Mouse (Mus musculus): ENCODE data around the gene Kdelr1. TPM values are rescaled to one million over a fixed set of nuclear protein-coding genes. Genes with fewer than 3 reads are reported as not detected.

Kdelr1 gene
- polyA plus RNA-seq, 1 experiment: 132 TPM

GRCm38 (mm10) chr7:45848447-45849027 is 24.0 kb upstream of the Kdelr1 start:
- no peaks in the 10 kb centered on the region for H3K27me3 ChIP-seq (ENCODE audit: control insufficient read depth, insufficient read depth, insufficient read length)
- no peak overlapping the region for H3ac ChIP-seq (ENCODE audit: control insufficient read depth, insufficient read length)
- H3K79me2 ChIP-seq (ENCODE audit: control insufficient read depth, insufficient read depth): no peaks in the 10 kb centered on the region
- H3K4me3 ChIP-seq: no peak overlapping the region
- H3K36me3 ChIP-seq (ENCODE audit: control insufficient read depth, insufficient read depth): no peaks in the 10 kb centered on the region
- no peak for TF ChIP-seq POLR2A (IDR thresholded peaks at IDR 0.05; ENCODE audit: insufficient read length, low read depth)
- no peak for TF ChIP-seq MAX (IDR thresholded peaks at IDR 0.05; ENCODE audit: low read depth)
- TF ChIP-seq USF1 (IDR thresholded peaks at IDR 0.05; ENCODE audit: low read depth): no peak
- no peak for TF ChIP-seq CEBPB (IDR thresholded peaks at IDR 0.05; ENCODE audit: insufficient read depth, poor library complexity, severe bottlenecking)
- TF ChIP-seq E2F4 (IDR thresholded peaks at IDR 0.05; ENCODE audit: insufficient read depth): no peak
- TF ChIP-seq MYOD1 (IDR thresholded peaks at IDR 0.05; ENCODE audit: control insufficient read depth in 1 of 3, insufficient read length in 2 of 3, low read depth in 2 of 3): peak in 1 of 3 experiments; percentile 10
- no peak for TF ChIP-seq TCF3 (IDR thresholded peaks at IDR 0.05; ENCODE audit: insufficient read length, low read depth)
- no peak for TF ChIP-seq REST (IDR thresholded peaks at IDR 0.05; ENCODE audit: insufficient read depth, insufficient read length)
- TF ChIP-seq SRF (IDR thresholded peaks at IDR 0.05; ENCODE audit: control insufficient read depth, insufficient read length, low read depth): no peak
- TF ChIP-seq TCF12 (IDR thresholded peaks at IDR 0.05; ENCODE audit: insufficient read depth, poor library complexity, severe bottlenecking): no peak
- TF ChIP-seq POLR2AphosphoS2 (IDR thresholded peaks at IDR 0.05; ENCODE audit: insufficient read length, low read depth): no peak
- TF ChIP-seq MYOG (IDR thresholded peaks at IDR 0.05; ENCODE audit: control insufficient read depth in 1 of 3, insufficient read depth in 1 of 3, insufficient read length in 2 of 3, low read depth in 2 of 3): peak in 1 of 3 experiments; percentile 8
- no peak overlapping the region for H3K4me2 ChIP-seq (ENCODE audit: low read depth)

GRCm38 (mm10) chr7:45850661-45851060 is 21.9 kb upstream of the Kdelr1 start:
- TF ChIP-seq MYOD1 (IDR thresholded peaks at IDR 0.05; ENCODE audit: control insufficient read depth in 1 of 3, insufficient read length in 2 of 3, low read depth in 2 of 3) (no peak), CEBPB (IDR thresholded peaks at IDR 0.05; ENCODE audit: insufficient read depth, poor library complexity, severe bottlenecking) (no peak), REST (IDR thresholded peaks at IDR 0.05; ENCODE audit: insufficient read depth, insufficient read length) (no peak), MYOG (IDR thresholded peaks at IDR 0.05; ENCODE audit: control insufficient read depth in 1 of 3, insufficient read depth in 1 of 3, insufficient read length in 2 of 3, low read depth in 2 of 3) (no peak), MAX (IDR thresholded peaks at IDR 0.05; ENCODE audit: low read depth) (no peak), USF1 (IDR thresholded peaks at IDR 0.05; ENCODE audit: low read depth) (no peak), TCF3 (IDR thresholded peaks at IDR 0.05; ENCODE audit: insufficient read length, low read depth) (no peak), TCF12 (IDR thresholded peaks at IDR 0.05; ENCODE audit: insufficient read depth, poor library complexity, severe bottlenecking) (no peak), POLR2AphosphoS2 (IDR thresholded peaks at IDR 0.05; ENCODE audit: insufficient read length, low read depth) (no peak), E2F4 (IDR thresholded peaks at IDR 0.05; ENCODE audit: insufficient read depth) (no peak), SRF (IDR thresholded peaks at IDR 0.05; ENCODE audit: control insufficient read depth, insufficient read length, low read depth) (no peak), POLR2A (IDR thresholded peaks at IDR 0.05; ENCODE audit: insufficient read length, low read depth) (no peak)
- no peak overlapping the region for H3ac ChIP-seq (ENCODE audit: control insufficient read depth, insufficient read length)
- H3K4me2 ChIP-seq (ENCODE audit: low read depth): no peak overlapping the region
- no peaks in the 10 kb centered on the region for H3K27me3 ChIP-seq (ENCODE audit: control insufficient read depth, insufficient read depth, insufficient read length)
- no peak overlapping the region for H3K4me3 ChIP-seq
- H3K36me3 ChIP-seq (ENCODE audit: control insufficient read depth, insufficient read depth): no peaks in the 10 kb centered on the region
- H3K79me2 ChIP-seq (ENCODE audit: control insufficient read depth, insufficient read depth): no peaks in the 10 kb centered on the region

- Histone ChIP-seq H3K27me3 (ENCODE audit: control insufficient read depth, insufficient read depth, insufficient read length) (no peaks in the 10 kb centered on the region), H3K36me3 (ENCODE audit: control insufficient read depth, insufficient read depth) (no peaks in the 10 kb centered on the region), H3K4me3 (no peak overlapping the region), H3ac (ENCODE audit: control insufficient read depth, insufficient read length) (no peak overlapping the region), H3K4me2 (ENCODE audit: low read depth) (no peak overlapping the region), H3K79me2 (ENCODE audit: control insufficient read depth, insufficient read depth) (no peaks in the 10 kb centered on the region)
- TF ChIP-seq POLR2A (IDR thresholded peaks at IDR 0.05; ENCODE audit: insufficient read length, low read depth): no peak
- no peak for TF ChIP-seq MYOD1 (IDR thresholded peaks at IDR 0.05; ENCODE audit: control insufficient read depth in 1 of 3, insufficient read length in 2 of 3, low read depth in 2 of 3)
- no peak for TF ChIP-seq USF1 (IDR thresholded peaks at IDR 0.05; ENCODE audit: low read depth)
- no peak for TF ChIP-seq E2F4 (IDR thresholded peaks at IDR 0.05; ENCODE audit: insufficient read depth)
- TF ChIP-seq REST (IDR thresholded peaks at IDR 0.05; ENCODE audit: insufficient read depth, insufficient read length): no peak
- no peak for TF ChIP-seq CEBPB (IDR thresholded peaks at IDR 0.05; ENCODE audit: insufficient read depth, poor library complexity, severe bottlenecking)
- no peak for TF ChIP-seq TCF3 (IDR thresholded peaks at IDR 0.05; ENCODE audit: insufficient read length, low read depth)
- no peak for TF ChIP-seq POLR2AphosphoS2 (IDR thresholded peaks at IDR 0.05; ENCODE audit: insufficient read length, low read depth)
- no peak for TF ChIP-seq MAX (IDR thresholded peaks at IDR 0.05; ENCODE audit: low read depth)
- TF ChIP-seq MYOG (IDR thresholded peaks at IDR 0.05; ENCODE audit: control insufficient read depth in 1 of 3, insufficient read depth in 1 of 3, insufficient read length in 2 of 3, low read depth in 2 of 3): no peak
- TF ChIP-seq SRF (IDR thresholded peaks at IDR 0.05; ENCODE audit: control insufficient read depth, insufficient read length, low read depth): no peak
- no peak for TF ChIP-seq TCF12 (IDR thresholded peaks at IDR 0.05; ENCODE audit: insufficient read depth, poor library complexity, severe bottlenecking)
These were observed 19.5 kb upstream of the Kdelr1 start for GRCm38 (mm10) chr7:45853089-45853488.

- TF ChIP-seq SRF (IDR thresholded peaks at IDR 0.05; ENCODE audit: control insufficient read depth, insufficient read length, low read depth): no peak
- no peak for TF ChIP-seq E2F4 (IDR thresholded peaks at IDR 0.05; ENCODE audit: insufficient read depth)
- no peak for TF ChIP-seq MYOG (IDR thresholded peaks at IDR 0.05; ENCODE audit: control insufficient read depth in 1 of 3, insufficient read depth in 1 of 3, insufficient read length in 2 of 3, low read depth in 2 of 3)
- TF ChIP-seq MAX (IDR thresholded peaks at IDR 0.05; ENCODE audit: low read depth): no peak
- TF ChIP-seq REST (IDR thresholded peaks at IDR 0.05; ENCODE audit: insufficient read depth, insufficient read length): no peak
- no peak for TF ChIP-seq POLR2A (IDR thresholded peaks at IDR 0.05; ENCODE audit: insufficient read length, low read depth)
- TF ChIP-seq MYOD1 (IDR thresholded peaks at IDR 0.05; ENCODE audit: control insufficient read depth in 1 of 3, insufficient read length in 2 of 3, low read depth in 2 of 3): no peak
- no peak for TF ChIP-seq TCF12 (IDR thresholded peaks at IDR 0.05; ENCODE audit: insufficient read depth, poor library complexity, severe bottlenecking)
- no peak for TF ChIP-seq CEBPB (IDR thresholded peaks at IDR 0.05; ENCODE audit: insufficient read depth, poor library complexity, severe bottlenecking)
- TF ChIP-seq TCF3 (IDR thresholded peaks at IDR 0.05; ENCODE audit: insufficient read length, low read depth): no peak
- TF ChIP-seq POLR2AphosphoS2 (IDR thresholded peaks at IDR 0.05; ENCODE audit: insufficient read length, low read depth): no peak
- TF ChIP-seq USF1 (IDR thresholded peaks at IDR 0.05; ENCODE audit: low read depth): no peak
- no peak overlapping the region for H3K4me3 ChIP-seq
- H3K4me2 ChIP-seq (ENCODE audit: low read depth): no peak overlapping the region
- no peaks in the 10 kb centered on the region for H3K36me3 ChIP-seq (ENCODE audit: control insufficient read depth, insufficient read depth)
- no peaks in the 10 kb centered on the region for H3K27me3 ChIP-seq (ENCODE audit: control insufficient read depth, insufficient read depth, insufficient read length)
- H3K79me2 ChIP-seq (ENCODE audit: control insufficient read depth, insufficient read depth): no peaks in the 10 kb centered on the region
- no peak overlapping the region for H3ac ChIP-seq (ENCODE audit: control insufficient read depth, insufficient read length)
These were observed 15.3 kb upstream of the Kdelr1 start for GRCm38 (mm10) chr7:45856950-45857901.

Data from myocyte (in vitro differentiated cells).